Mouse (Mus musculus): ENCODE measurements around the gene Fut4.

The Fut4 gene

GRCm38 (mm10) chr9:14752001-14752522 lies at the start of gene Fut4:
Gene Fut4, minus strand, starts transcription at chr9:14752393.
- no peak for DNase-seq

GRCm38 (mm10) chr9:14787356-14787755 lies 35.2 kb upstream of the Fut4 start:
- no peak for DNase-seq

- DNase-seq = peak; percentile 95
These were observed 32.1 kb upstream of the Fut4 start, which contains the start of the genes Mre11a and Ankrd49 for GRCm38 (mm10) chr9:14784039-14785002. Gene Mre11a, plus strand, starts transcription at chr9:14784654. Gene Ankrd49, minus strand, starts transcription at chr9:14784856.

GRCm38 (mm10) chr9:14778341-14778740 lies 26.1 kb upstream of the Fut4 start:
- no peak for DNase-seq

GRCm38 (mm10) chr9:14773813-14774212 lies 21.6 kb upstream of the Fut4 start:
- DNase-seq = no peak

- no peak for DNase-seq
These were observed 19.9 kb upstream of the Fut4 start for GRCm38 (mm10) chr9:14772074-14772473.

GRCm38 (mm10) chr9:14770803-14771471 lies 18.7 kb upstream of the Fut4 start, which contains the start of gene 1700012B09Rik:
Gene 1700012B09Rik, minus strand, starts transcription at chr9:14771030.
- DNase-seq = no peak

GRCm38 (mm10) chr9:14769811-14770210 lies 17.6 kb upstream of the Fut4 start:
- DNase-seq = no peak

GRCm38 (mm10) chr9:14764765-14765164 lies 12.6 kb upstream of the Fut4 start:
- peak; percentile 29 for DNase-seq

- no peak for DNase-seq
These were observed 7.1 kb upstream of the Fut4 start for GRCm38 (mm10) chr9:14759261-14759660.

- no peak for DNase-seq
These were observed 6.4 kb upstream of the Fut4 start for GRCm38 (mm10) chr9:14758590-14758989.

GRCm38 (mm10) chr9:14754469-14754868 lies 2.3 kb upstream of the Fut4 start:
- no peak for DNase-seq

- DNase-seq = no peak
These were observed 1.8 kb upstream of the Fut4 start for GRCm38 (mm10) chr9:14753947-14754346.

- DNase-seq = no peak
These were observed 641 bp downstream of the Fut4 start for GRCm38 (mm10) chr9:14751503-14752000.

- no peak for DNase-seq
These were observed 1.2 kb downstream of the Fut4 start for GRCm38 (mm10) chr9:14750901-14751502.

- DNase-seq = no peak
These were observed 11.9 kb downstream of the Fut4 start, which contains the start of gene Piwil4 for GRCm38 (mm10) chr9:14740151-14740924. Gene Piwil4, minus strand, starts transcription at chr9:14740733.

GRCm38 (mm10) chr9:14739498-14740150 lies 12.6 kb downstream of the Fut4 start:
- no peak for DNase-seq

GRCm38 (mm10) chr9:14730941-14731541 lies 21.2 kb downstream of the Fut4 start:
- no peak for DNase-seq

GRCm38 (mm10) chr9:14728365-14728764 lies 23.8 kb downstream of the Fut4 start:
- no peak for DNase-seq

- DNase-seq = no peak
These were observed 25.6 kb downstream of the Fut4 start for GRCm38 (mm10) chr9:14726629-14727028.

GRCm38 (mm10) chr9:14726005-14726404 lies 26.2 kb downstream of the Fut4 start:
- DNase-seq = no peak

All from right cerebral cortex, adult 18-20 months (tissue).